Mouse (Mus musculus): ENCODE data around the gene Ccdc78. TPM values are rescaled to one million over a fixed set of nuclear protein-coding genes. Genes with fewer than 3 reads are reported as not detected.
"Not testable (repeated sequence)": the region's sequence is repeated elsewhere in the genome, so short reads cannot be mapped to it uniquely, and the experiment has no call there.

Gene Ccdc78
- 0.44 and 0.50 TPM in 2 replicates for polyA plus RNA-seq (2016; fragmentation: Nextera tagmentation; extraction: Ambion mirVana)

DNA sequence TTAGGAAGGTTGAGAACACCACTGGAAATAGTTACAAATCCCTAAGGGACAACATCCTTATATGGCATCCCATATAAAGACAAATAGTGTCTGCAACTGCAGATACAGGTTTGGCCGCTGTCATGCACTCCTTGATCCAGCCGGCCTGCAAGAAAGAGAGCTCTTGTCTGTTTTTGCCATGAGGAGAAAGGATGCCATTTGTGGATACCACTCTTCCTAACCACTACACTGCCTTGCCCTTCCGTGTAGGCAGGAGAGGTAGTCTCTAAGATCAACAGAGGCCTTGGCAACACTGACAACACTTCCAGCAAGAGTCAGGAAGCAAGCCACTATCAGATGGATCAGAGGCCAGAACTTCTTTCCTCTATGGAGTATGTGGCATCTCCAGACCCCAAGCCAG is at the start of gene Ccdc78:
Gene Ccdc78 (plus strand): TSS at position 301 of the 400 bp plus-strand sequence.
- no peak for DNase-seq (ENCODE audit: low spot score)
- Histone ChIP-seq H3K36me3 (peaks cover 61% of the 10 kb centered on the region), H3K4me3 (peak within 1 kb of the TSS; percentile 79), H3K27me3 (ENCODE audit: low read depth, poor library complexity, severe bottlenecking) (no peaks in the 10 kb centered on the region), H3K27ac (peak within 1 kb of the TSS; percentile 95), H3K4me1 (peaks cover 38% of the 10 kb centered on the region), H3K9me3 (replicated peaks) (no peaks in the 10 kb centered on the region)
- WGBS: 88% methylated on average over 3 of the region's 3 CpGs

DNA sequence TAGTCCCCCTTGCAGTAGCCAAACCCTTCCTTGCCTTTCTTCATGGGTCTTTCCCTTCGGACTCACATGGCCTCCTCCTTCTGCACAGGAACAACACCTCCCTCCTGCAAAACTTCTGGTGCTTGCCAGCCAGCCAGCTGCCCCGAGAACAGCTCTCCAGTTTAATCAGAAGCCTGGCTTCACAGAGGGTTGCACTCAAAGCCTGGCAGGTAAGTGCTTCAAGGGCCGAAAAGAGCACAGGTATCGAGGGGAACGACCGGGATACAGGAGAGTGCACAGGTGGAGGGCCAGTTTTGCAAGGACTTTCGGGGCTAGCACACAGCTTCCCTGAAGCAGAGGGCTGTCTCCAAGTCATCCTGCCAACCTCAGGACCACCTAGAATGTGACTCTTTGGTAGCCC is 47.5 kb upstream of the Ccdc78 start:
- 83% methylated on average over 7 of the region's 7 CpGs for WGBS
- Histone ChIP-seq H3K27me3 (ENCODE audit: low read depth, poor library complexity, severe bottlenecking) (0 out of 2 replicates have a peak, but pooled peaks cover 6% of the 10 kb centered on the region), H3K27ac (no peak overlapping the region), H3K4me3 (no peak overlapping the region), H3K9me3 (replicated peaks) (no peaks in the 10 kb centered on the region), H3K4me1 (no peaks in the 10 kb centered on the region), H3K36me3 (no peaks in the 10 kb centered on the region)
- DNase-seq (ENCODE audit: low spot score): no peak

DNA sequence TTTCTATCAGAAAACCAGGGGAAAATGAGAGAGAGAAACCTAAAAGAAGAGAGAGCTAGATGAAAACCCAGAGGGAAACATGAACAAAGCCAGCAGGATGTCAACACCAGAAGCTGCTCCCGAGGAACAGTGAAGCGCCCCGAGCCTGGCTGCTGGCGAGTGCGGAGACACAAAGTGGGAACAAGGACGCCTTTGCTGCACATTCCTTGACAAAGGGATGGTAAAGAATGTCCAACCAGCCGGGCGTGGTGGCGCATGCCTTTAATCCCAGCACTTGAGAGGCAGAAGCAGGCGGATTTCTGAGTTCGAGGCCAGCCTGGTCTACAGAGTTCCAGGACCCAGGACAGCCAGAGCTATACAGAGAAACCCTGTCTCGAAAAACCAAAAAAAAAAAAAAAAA is 44.9 kb upstream of the Ccdc78 start:
- H3K4me1 ChIP-seq; H3K9me3 ChIP-seq (replicated peaks); H3K27ac ChIP-seq; H3K4me3 ChIP-seq; H3K27me3 ChIP-seq (ENCODE audit: low read depth, poor library complexity, severe bottlenecking); DNase-seq (ENCODE audit: low spot score); H3K36me3 ChIP-seq: not testable (repeated sequence)
- WGBS: 80% methylated on average over 12 of the region's 12 CpGs

DNA sequence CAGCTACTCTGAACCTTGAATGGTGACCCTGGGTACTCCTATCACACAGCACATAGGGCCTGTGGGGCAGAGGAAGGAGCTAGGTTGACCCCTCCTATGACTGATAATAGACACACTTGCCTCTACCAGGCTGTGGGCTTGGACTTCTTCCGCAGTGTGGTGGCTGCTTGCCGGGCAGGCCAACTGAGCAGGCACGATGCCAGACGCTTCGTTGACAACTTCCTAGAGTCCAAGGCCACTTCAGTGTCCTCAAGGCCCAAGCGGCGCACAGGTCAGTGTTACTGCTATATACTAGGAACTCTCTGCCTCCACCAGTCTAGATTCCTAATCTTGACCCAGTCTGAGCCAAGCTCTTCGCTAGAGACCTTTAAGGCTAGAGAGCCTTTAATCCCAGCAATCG is 42.5 kb upstream of the Ccdc78 start:
- 0 out of 2 replicates have a peak, but pooled peaks cover 6% of the 10 kb centered on the region for H3K27me3 ChIP-seq (ENCODE audit: low read depth, poor library complexity, severe bottlenecking)
- H3K4me1 ChIP-seq: no peaks in the 10 kb centered on the region
- DNase-seq (ENCODE audit: low spot score): no peak
- no peaks in the 10 kb centered on the region for H3K36me3 ChIP-seq
- no peak overlapping the region for H3K27ac ChIP-seq
- no peaks in the 10 kb centered on the region for H3K9me3 ChIP-seq (replicated peaks)
- WGBS: 93% methylated on average over 9 of the region's 9 CpGs
- H3K4me3 ChIP-seq: no peak overlapping the region

DNA sequence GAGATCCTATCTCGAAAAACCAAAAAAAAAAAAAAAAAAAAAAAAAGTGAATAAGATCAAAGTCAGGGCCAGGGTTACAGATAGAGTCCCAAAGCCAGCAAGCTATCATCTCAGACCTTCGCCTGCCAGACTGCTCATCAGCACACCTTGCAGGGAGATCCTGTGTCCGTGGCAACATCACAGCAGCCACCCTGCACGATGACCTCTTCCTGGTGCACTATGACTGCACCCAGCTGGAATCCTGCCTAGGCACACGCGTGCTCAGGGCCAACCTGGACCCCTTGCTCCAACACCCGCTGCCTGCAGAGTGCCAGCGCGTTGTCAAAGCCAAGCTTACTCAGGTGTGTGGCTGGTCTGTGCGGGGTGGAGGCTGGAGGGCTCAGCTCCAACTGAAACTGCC is 42.1 kb upstream of the Ccdc78 start:
- no peaks in the 10 kb centered on the region for H3K36me3 ChIP-seq
- H3K27me3 ChIP-seq (ENCODE audit: low read depth, poor library complexity, severe bottlenecking): 0 out of 2 replicates have a peak, but pooled peaks cover 6% of the 10 kb centered on the region
- no peak overlapping the region for H3K4me3 ChIP-seq
- DNase-seq (ENCODE audit: low spot score): no peak
- no peaks in the 10 kb centered on the region for H3K4me1 ChIP-seq
- H3K27ac ChIP-seq: no peak overlapping the region
- 83% methylated on average over 10 of the region's 10 CpGs for WGBS
- no peaks in the 10 kb centered on the region for H3K9me3 ChIP-seq (replicated peaks)

DNA sequence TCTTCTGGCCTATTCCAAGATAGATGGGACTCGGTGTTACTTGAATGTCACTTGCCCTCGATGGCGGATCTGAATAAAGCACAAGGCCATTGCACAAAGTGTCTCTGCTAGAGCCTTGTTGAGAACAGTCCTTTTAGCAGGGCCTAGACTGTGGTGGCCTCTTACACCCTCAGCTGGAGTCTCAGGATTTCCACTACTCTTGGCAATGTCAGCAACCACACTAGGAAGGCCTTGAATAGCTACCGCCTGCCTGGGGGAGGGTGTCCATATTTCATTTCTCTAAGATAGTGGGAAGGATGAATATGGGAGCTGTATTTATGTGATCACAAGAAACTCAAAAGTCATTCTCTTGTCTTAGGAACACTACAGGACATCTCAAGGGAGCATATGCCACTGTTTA is 38.1 kb upstream of the Ccdc78 start:
- no peaks in the 10 kb centered on the region for H3K4me1 ChIP-seq
- H3K36me3 ChIP-seq: no peaks in the 10 kb centered on the region
- H3K4me3 ChIP-seq: no peak overlapping the region
- H3K9me3 ChIP-seq (replicated peaks): no peaks in the 10 kb centered on the region
- no peaks in the 10 kb centered on the region for H3K27me3 ChIP-seq (ENCODE audit: low read depth, poor library complexity, severe bottlenecking)
- no peak overlapping the region for H3K27ac ChIP-seq
- no peak for DNase-seq (ENCODE audit: low spot score)
- WGBS: 96% methylated on average over 4 of the region's 4 CpGs

DNA sequence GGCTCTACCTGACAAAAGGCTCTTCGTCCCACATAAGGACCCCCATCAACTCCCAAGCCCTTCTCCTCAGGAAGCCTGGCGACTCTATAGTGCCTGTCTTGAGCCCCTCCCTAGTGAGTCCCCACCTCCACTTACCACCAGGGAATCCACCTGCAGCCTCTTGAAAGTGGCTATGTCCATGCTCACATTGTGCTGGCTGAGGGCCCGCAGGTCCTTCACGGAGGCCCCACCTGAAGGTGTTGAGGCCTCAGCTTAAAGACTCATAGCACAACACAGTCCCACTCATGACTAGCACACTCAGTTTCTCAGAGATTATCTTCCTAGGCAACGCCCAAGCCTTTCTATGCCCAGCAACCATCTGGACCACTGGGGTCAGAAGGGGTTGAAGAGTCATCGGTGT is 37.1 kb upstream of the Ccdc78 start:
- no peak overlapping the region for H3K4me3 ChIP-seq
- H3K27ac ChIP-seq: no peak overlapping the region
- no peaks in the 10 kb centered on the region for H3K27me3 ChIP-seq (ENCODE audit: low read depth, poor library complexity, severe bottlenecking)
- DNase-seq (ENCODE audit: low spot score): no peak
- no peaks in the 10 kb centered on the region for H3K9me3 ChIP-seq (replicated peaks)
- WGBS: 83% methylated on average over 6 of the region's 6 CpGs
- H3K4me1 ChIP-seq: no peaks in the 10 kb centered on the region
- no peaks in the 10 kb centered on the region for H3K36me3 ChIP-seq

DNA sequence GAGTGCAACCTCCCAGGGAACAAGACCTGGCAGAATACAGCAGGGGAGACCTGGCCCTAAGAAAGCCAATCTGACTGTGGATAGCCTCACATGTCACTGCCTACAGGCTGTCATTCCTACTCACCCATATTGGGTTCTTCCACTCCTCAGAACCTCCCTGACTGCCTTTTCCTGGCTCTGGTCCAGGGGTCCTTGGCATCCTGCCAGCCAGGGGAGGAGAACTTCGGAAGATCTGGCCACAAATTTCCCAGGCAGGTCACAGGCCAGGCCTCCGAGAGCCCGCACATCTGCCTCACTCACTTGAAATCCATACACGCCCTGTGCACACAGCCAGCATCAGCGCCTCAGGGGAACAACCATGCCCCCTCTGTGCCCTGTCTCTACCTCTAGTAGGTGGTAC is 34.9 kb upstream of the Ccdc78 start:
- 77% methylated on average over 5 of the region's 5 CpGs for WGBS
- Histone ChIP-seq H3K4me1 (peaks cover 15% of the 10 kb centered on the region), H3K4me3 (no peak overlapping the region), H3K9me3 (replicated peaks) (no peaks in the 10 kb centered on the region), H3K36me3 (no peaks in the 10 kb centered on the region), H3K27ac (no peak overlapping the region), H3K27me3 (ENCODE audit: low read depth, poor library complexity, severe bottlenecking) (no peaks in the 10 kb centered on the region)
- DNase-seq (ENCODE audit: low spot score): no peak

DNA sequence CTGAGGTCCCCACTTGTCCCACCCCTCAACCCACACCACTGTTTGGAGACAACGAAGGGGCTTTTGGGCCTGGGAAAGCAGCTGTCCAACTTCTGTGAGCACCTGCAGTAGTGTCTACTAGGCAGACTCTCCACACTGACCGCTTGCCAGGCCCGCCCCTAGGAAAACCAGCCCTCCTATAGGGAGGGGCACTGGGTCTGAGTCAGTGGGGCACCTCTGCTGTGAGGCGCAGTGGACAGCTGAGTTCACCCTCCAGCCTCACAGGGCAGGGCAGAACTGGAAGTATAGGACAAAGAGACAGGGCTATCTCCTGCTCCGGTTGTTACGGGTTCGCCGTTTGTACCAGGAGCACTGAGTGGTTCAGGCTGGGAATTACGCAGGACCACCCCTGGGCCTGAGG is 32.1 kb upstream of the Ccdc78 start, which contains the start of gene Msln:
Gene Msln (minus strand): TSS at position 138 of the 400 bp plus-strand sequence.
- Histone ChIP-seq H3K27ac (peak within 1 kb of the TSS; percentile 38), H3K4me1 (peaks cover 16% of the 10 kb centered on the region), H3K4me3 (no peak within 1 kb of the TSS), H3K36me3 (no peaks in the 10 kb centered on the region), H3K27me3 (ENCODE audit: low read depth, poor library complexity, severe bottlenecking) (no peaks in the 10 kb centered on the region), H3K9me3 (replicated peaks) (no peaks in the 10 kb centered on the region)
- no peak for DNase-seq (ENCODE audit: low spot score)
- 85% methylated on average over 9 of the region's 9 CpGs for WGBS

DNA sequence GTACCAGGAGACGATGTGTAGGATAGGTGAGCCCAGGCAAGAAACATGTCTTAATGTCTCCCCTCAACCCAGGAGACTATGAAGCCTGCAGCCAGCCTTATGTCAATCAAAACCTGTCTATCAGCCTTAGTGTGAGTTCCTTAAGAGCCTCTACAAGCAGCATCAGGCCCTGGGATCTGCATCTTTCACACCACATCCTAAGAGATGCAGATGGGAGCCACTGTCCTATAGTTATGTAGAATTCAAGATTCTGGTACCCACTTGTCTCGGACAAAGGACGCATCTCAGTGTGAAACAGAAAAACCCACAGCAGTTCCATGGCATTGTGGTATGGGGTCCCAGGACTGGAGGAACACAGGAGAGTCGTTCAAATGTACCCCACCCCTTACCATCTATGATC is 31.3 kb upstream of the Ccdc78 start:
- H3K27ac ChIP-seq: peak overlapping the region; percentile 38; the same call in 1 of the 2 replicates
- WGBS: 89% methylated on average over 4 of the region's 4 CpGs
- DNase-seq (ENCODE audit: low spot score): no peak

DNA sequence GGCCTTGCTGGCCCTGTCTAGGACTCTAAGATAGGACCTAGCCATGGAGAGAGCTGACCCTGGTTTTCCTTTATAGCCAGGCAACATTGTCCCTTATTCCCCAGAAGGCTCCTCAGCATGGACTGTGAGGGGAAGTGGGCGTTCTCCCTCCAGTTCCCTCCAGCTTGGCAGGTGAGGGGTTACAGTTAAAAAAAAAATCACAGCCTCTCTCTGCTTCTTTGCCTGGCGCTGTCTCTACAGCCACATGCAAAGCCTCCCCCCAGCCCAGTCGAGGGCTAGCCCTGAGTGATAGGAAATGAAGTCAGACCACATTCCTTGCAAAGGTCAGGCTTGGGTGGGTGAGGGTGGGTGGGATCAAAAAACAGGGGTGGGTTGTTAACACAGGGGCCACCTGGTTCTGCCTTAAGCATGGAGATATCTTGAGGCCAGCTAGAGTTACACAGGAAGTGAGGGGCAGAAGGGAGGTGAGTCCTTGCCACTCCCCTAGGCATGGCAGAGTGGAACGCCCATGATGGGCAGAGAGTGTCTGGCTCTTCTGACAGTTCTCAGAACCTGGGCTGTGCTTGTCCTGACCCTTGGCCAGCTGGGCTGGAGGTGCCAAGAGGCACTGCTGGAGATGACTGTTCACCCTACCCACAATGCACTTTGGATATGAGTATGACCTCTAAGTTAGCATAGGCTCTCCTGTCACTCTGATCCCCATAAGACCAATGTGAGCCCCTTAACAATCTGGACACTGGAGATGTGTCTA is 30.6 kb upstream of the Ccdc78 start:
- Histone ChIP-seq H3K9me3 (replicated peaks) (no peaks in the 10 kb centered on the region), H3K27ac (peak overlapping the region; percentile 38), H3K4me1 (peaks cover 16% of the 10 kb centered on the region), H3K27me3 (ENCODE audit: low read depth, poor library complexity, severe bottlenecking) (no peaks in the 10 kb centered on the region), H3K36me3 (no peaks in the 10 kb centered on the region), H3K4me3 (no peak overlapping the region)
- no peak for DNase-seq (ENCODE audit: low spot score)
- WGBS: 42% methylated on average over 4 of the region's 4 CpGs

More for the DNA sequence above, 31.3 kb upstream of the Ccdc78 start:
- Histone ChIP-seq H3K36me3 (no peaks in the 10 kb centered on the region), H3K9me3 (replicated peaks) (no peaks in the 10 kb centered on the region), H3K4me1 (peaks cover 16% of the 10 kb centered on the region), H3K27me3 (ENCODE audit: low read depth, poor library complexity, severe bottlenecking) (no peaks in the 10 kb centered on the region), H3K4me3 (no peak overlapping the region)

DNA sequence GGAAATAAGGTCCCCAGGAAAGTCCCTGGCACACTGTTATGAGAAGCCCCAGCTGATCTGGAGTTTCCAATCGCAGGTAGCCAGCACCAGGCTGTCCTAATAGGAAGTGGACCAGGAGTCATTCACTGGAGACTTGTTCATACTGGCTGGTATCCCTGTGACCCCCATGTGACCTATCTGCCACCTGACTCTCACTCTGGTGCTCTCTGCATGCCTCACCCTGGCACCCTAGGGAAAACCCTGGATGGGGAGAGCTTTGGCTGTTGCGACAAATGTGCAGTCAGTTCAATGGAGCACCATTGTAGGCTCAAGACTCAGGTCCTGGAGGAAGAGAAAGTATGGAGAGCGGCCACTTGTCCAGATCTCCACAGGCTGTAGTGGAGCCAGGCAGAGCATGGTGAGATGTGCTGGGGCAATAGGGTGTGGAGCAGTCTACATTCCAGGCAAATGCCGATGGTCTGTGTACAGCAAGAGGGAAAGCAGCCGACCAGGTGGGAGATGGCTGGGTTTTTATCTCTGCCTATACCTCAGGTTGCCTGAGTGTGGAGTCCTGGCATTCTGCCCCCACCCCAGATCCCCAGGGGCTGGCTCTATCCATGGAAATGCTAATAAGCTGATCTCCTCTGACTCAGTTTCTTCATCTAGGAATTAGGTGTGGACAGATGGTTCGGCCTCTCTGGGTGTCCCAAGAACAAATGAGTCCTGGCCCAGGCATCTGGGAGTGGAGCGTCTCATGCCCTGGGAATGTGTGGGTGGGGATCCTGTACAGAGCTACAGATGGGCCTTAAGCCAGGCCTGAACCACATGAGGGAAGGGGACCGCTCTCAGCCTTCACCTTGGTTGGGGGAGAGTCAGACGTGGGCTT is 29.8 kb upstream of the Ccdc78 start:
- H3K36me3 ChIP-seq: no peaks in the 10 kb centered on the region
- no peaks in the 10 kb centered on the region for H3K9me3 ChIP-seq (replicated peaks)
- H3K4me3 ChIP-seq: no peak overlapping the region
- no peaks in the 10 kb centered on the region for H3K27me3 ChIP-seq (ENCODE audit: low read depth, poor library complexity, severe bottlenecking)
- no peak overlapping the region for H3K27ac ChIP-seq
- 86% methylated on average over 9 of the region's 9 CpGs for WGBS
- peaks cover 16% of the 10 kb centered on the region for H3K4me1 ChIP-seq
- no peak for DNase-seq (ENCODE audit: low spot score)

DNA sequence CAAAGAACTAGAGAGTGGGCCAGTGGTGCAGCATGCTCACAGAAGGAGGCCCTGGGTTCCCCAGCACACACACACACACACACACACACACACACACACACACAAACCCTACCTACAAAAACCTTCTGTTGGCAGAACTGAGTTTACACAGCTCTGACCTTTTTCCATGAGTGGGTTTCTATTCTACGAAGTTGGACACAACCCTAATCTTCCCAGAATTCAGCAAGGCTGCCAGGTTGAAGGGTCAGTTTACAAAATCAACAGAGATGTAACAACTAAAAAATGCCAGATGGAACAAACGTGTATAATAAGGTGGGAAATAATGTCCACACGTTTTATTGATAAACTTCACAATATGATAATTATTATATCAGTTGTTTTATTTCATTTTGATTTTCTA is 28.7 kb upstream of the Ccdc78 start:
- Histone ChIP-seq H3K9me3 (replicated peaks) (no peaks in the 10 kb centered on the region), H3K4me3 (no peak overlapping the region), H3K4me1 (peaks cover 16% of the 10 kb centered on the region), H3K27me3 (ENCODE audit: low read depth, poor library complexity, severe bottlenecking) (no peaks in the 10 kb centered on the region), H3K36me3 (no peaks in the 10 kb centered on the region), H3K27ac (no peak overlapping the region)
- no peak for DNase-seq (ENCODE audit: low spot score)
- WGBS: 83% methylated on average over 3 of the region's 3 CpGs
